Mouse (Mus musculus): ENCODE data around the gene Inhba. TPM values are rescaled to one million over a fixed set of nuclear protein-coding genes. Genes with fewer than 3 reads are reported as not detected.
A peak's percentile ranks its signal among the peaks of the same experiment; 100 is the strongest.

Inhba gene
- polyA plus RNA-seq (2014; fragmentation: Nextera tagmentation; extraction: Ambion mirVana), result 0.36 and 0.45 TPM in 2 replicates

DNA sequence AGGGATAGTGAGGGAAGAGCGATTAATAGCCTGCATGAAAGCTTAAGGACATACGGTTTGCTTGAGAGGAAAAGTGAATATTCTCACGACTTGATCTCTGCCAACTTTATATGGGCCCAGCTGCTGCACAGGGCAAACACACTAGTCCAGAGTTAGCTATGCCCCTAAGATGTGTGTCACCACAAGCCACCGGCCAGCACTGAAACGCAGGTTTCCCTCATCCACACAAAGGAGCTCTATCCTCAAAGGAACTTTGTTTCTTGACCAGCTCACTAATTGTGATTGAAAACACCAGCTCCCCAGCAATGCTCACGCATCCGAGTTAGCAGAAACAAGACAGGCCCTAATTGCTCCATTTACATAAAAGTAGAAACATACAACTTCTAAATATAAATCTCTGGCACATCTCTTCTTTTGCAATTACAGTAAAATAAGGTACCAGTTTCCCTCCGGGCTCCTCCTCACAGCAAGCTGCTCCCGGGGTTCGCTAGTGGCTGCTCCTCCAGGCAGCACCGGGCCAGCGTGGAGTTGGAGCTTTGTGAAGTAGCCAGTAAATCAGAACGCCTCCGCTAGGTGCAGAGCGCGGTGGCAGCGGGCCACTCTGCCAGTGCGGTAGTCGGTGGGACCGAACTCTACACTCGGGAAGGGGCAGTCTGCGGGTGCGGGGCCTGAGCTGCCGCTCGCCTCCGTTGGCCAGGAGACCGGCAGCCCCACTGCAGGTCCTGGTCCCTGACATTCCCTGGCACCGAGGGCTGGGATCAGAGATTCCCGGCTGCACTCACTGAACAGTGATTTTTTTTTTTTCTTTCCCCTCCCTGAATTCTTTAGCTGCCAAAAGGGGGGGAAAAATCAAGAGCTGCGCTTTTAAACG lies at the start of gene Inhba:
Gene Inhba (plus strand): TSS at position 480 of the 871 bp plus-strand sequence.
- H3K36me3 ChIP-seq (ENCODE audit: control insufficient read depth, insufficient read depth, low read length), result no peaks in the 10 kb centered on the region
- DNase-seq (peak; percentile 72), ATAC-seq (ENCODE audit: low FRiP score, low TSS enrichment) (peak; percentile 57)
- no peaks in the 10 kb centered on the region for H3K9me3 ChIP-seq (ENCODE audit: control insufficient read depth, low read length)
- peak within 1 kb of the TSS; percentile 87 for H3K4me2 ChIP-seq (ENCODE audit: low read length)
- H3K27ac ChIP-seq (replicated peaks; ENCODE audit: low read depth, low read length), result no peak within 1 kb of the TSS
- H3K4me1 ChIP-seq (ENCODE audit: control insufficient read depth, insufficient read depth, low read length), result no peaks in the 10 kb centered on the region
- peak within 1 kb of the TSS; percentile 45 for H3K4me3 ChIP-seq (replicated peaks; ENCODE audit: low read depth, low read length)
- 0 out of 2 replicates have a peak, but pooled peaks cover 3% of the 10 kb centered on the region for H3K27me3 ChIP-seq (ENCODE audit: control insufficient read depth, insufficient read depth, low read length)
- WGBS, result 7% methylated on average over 31 of the region's 31 CpGs
- H3K9ac ChIP-seq (replicated peaks; ENCODE audit: low read length), result peak within 1 kb of the TSS; percentile 48

DNA sequence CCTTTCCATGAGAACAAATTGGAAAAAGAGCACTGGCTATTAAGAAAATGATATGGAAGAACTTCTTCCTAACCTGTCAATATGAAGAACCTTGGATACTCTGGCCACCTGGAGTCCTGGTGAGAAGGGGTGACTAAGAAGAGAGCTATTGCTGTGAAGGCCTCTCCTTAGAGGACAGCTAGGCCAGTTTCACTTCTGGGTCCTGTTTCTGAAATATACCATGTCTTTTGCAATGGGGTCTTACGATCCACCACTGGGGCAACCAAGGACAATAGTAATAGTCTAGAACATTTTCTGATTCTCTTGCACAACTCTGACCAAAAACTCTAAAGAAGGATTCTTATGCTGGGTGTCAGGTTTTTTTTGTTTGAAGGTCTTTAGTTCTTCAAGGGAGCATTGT lies 35.1 kb upstream of the Inhba start:
- no peak overlapping the region for H3K9ac ChIP-seq (replicated peaks; ENCODE audit: low read length)
- ATAC-seq (ENCODE audit: low FRiP score, low TSS enrichment), result no peak
- WGBS, result 91% methylated on average over 1 of the region's 1 CpGs

GRCm38 (mm10) chr13:15979551-15979950 lies 32.1 kb upstream of the Inhba start:
- DNase-seq (no peak), ATAC-seq (ENCODE audit: low FRiP score, low TSS enrichment) (no peak)
- Histone ChIP-seq H3K27ac (replicated peaks; ENCODE audit: low read depth, low read length) (no peak overlapping the region), H3K4me1 (ENCODE audit: control insufficient read depth, insufficient read depth, low read length) (no peaks in the 10 kb centered on the region), H3K4me3 (replicated peaks; ENCODE audit: low read depth, low read length) (no peak overlapping the region), H3K9me3 (ENCODE audit: control insufficient read depth, low read length) (no peaks in the 10 kb centered on the region), H3K27me3 (ENCODE audit: control insufficient read depth, insufficient read depth, low read length) (no peaks in the 10 kb centered on the region), H3K36me3 (ENCODE audit: control insufficient read depth, insufficient read depth, low read length) (no peaks in the 10 kb centered on the region), H3K4me2 (ENCODE audit: low read length) (no peak overlapping the region), H3K9ac (replicated peaks; ENCODE audit: low read length) (no peak overlapping the region)
- 85% methylated on average over 3 of the region's 3 CpGs for whole genome bisulfite sequencing

More for the DNA sequence above, 35.1 kb upstream of the Inhba start:
- Histone ChIP-seq H3K36me3 (ENCODE audit: control insufficient read depth, insufficient read depth, low read length) (no peaks in the 10 kb centered on the region), H3K4me1 (ENCODE audit: control insufficient read depth, insufficient read depth, low read length) (no peaks in the 10 kb centered on the region), H3K4me3 (replicated peaks; ENCODE audit: low read depth, low read length) (no peak overlapping the region), H3K9me3 (ENCODE audit: control insufficient read depth, low read length) (no peaks in the 10 kb centered on the region), H3K27ac (replicated peaks; ENCODE audit: low read depth, low read length) (no peak overlapping the region), H3K27me3 (ENCODE audit: control insufficient read depth, insufficient read depth, low read length) (no peaks in the 10 kb centered on the region), H3K4me2 (ENCODE audit: low read length) (no peak overlapping the region)
- no peak for DNase-seq

DNA sequence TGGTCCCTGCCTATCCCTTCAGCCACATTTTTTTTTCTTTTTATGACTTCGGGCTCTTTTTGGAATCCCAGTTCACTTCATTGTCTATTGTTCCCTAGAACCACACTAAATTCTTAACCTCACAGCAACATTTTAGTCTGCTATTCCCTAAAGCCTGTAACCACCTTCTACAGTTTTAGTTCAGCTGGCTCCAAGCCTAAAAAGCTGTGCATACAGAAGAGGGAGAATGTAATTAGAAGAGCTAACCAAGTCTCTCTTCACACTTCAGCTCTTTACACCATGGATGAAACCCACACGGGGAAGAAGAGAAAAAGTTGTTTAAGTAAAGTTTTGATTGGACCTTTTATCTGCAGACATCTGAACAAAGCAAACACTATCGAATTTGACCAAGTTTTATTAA lies 29.6 kb upstream of the Inhba start:
- Histone ChIP-seq H3K27me3 (ENCODE audit: control insufficient read depth, insufficient read depth, low read length) (no peaks in the 10 kb centered on the region), H3K4me3 (replicated peaks; ENCODE audit: low read depth, low read length) (no peak overlapping the region)
- 77% methylated on average over 3 of the region's 3 CpGs for WGBS

GRCm38 (mm10) chr13:15985761-15986160 lies 25.9 kb upstream of the Inhba start:
- Histone ChIP-seq H3K4me3 (replicated peaks; ENCODE audit: low read depth, low read length) (no peak overlapping the region), H3K9me3 (ENCODE audit: control insufficient read depth, low read length) (no peaks in the 10 kb centered on the region), H3K27ac (replicated peaks; ENCODE audit: low read depth, low read length) (no peak overlapping the region), H3K27me3 (ENCODE audit: control insufficient read depth, insufficient read depth, low read length) (no peaks in the 10 kb centered on the region), H3K4me2 (ENCODE audit: low read length) (no peak overlapping the region), H3K9ac (replicated peaks; ENCODE audit: low read length) (no peak overlapping the region), H3K36me3 (ENCODE audit: control insufficient read depth, insufficient read depth, low read length) (no peaks in the 10 kb centered on the region), H3K4me1 (ENCODE audit: control insufficient read depth, insufficient read depth, low read length) (no peaks in the 10 kb centered on the region)
- 76% methylated on average over 2 of the region's 2 CpGs for whole genome bisulfite sequencing
- DNase-seq (peak; percentile 58), ATAC-seq (ENCODE audit: low FRiP score, low TSS enrichment) (no peak; the same call in 1 of the 2 replicates)

More for the DNA sequence above, 29.6 kb upstream of the Inhba start:
- DNase-seq, result no peak
- Histone ChIP-seq H3K36me3 (ENCODE audit: control insufficient read depth, insufficient read depth, low read length) (no peaks in the 10 kb centered on the region), H3K4me2 (ENCODE audit: low read length) (no peak overlapping the region), H3K4me1 (ENCODE audit: control insufficient read depth, insufficient read depth, low read length) (no peaks in the 10 kb centered on the region), H3K9me3 (ENCODE audit: control insufficient read depth, low read length) (no peaks in the 10 kb centered on the region), H3K9ac (replicated peaks; ENCODE audit: low read length) (no peak overlapping the region), H3K27ac (replicated peaks; ENCODE audit: low read depth, low read length) (no peak overlapping the region)
- no peak for ATAC-seq (ENCODE audit: low FRiP score, low TSS enrichment)

GRCm38 (mm10) chr13:15986172-15986571 lies 25.5 kb upstream of the Inhba start:
- Histone ChIP-seq H3K4me2 (ENCODE audit: low read length) (no peak overlapping the region), H3K36me3 (ENCODE audit: control insufficient read depth, insufficient read depth, low read length) (no peaks in the 10 kb centered on the region), H3K4me3 (replicated peaks; ENCODE audit: low read depth, low read length) (no peak overlapping the region), H3K4me1 (ENCODE audit: control insufficient read depth, insufficient read depth, low read length) (no peaks in the 10 kb centered on the region), H3K27me3 (ENCODE audit: control insufficient read depth, insufficient read depth, low read length) (no peaks in the 10 kb centered on the region), H3K9me3 (ENCODE audit: control insufficient read depth, low read length) (no peaks in the 10 kb centered on the region), H3K9ac (replicated peaks; ENCODE audit: low read length) (no peak overlapping the region), H3K27ac (replicated peaks; ENCODE audit: low read depth, low read length) (no peak overlapping the region)
- DNase-seq (no peak), ATAC-seq (ENCODE audit: low FRiP score, low TSS enrichment) (no peak)
- WGBS, result 88% methylated on average over 4 of the region's 4 CpGs

DNA sequence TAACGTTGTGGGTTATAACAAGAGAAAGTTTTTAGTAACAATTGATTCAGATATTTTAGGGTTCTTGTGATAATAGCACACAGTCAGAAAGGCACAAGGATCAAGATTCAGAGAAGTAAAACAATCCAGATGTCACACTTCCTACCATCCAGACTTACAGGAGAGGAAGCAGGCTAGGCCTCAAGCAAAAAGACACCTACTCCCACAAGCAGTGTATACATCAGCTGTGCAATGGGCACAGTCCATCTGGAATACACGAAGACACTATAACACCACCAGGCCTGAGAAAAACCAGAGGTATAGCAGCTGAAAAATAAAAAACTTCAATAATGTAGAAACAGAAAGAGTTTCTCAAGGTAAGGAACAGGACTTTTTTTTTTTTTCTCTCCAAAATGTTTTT lies 16.3 kb upstream of the Inhba start:
- DNase-seq (no peak), ATAC-seq (ENCODE audit: low FRiP score, low TSS enrichment) (no peak)
- H3K27me3 ChIP-seq (ENCODE audit: control insufficient read depth, insufficient read depth, low read length), result no peaks in the 10 kb centered on the region
- no peaks in the 10 kb centered on the region for H3K9me3 ChIP-seq (ENCODE audit: control insufficient read depth, low read length)
- no peak overlapping the region for H3K27ac ChIP-seq (replicated peaks; ENCODE audit: low read depth, low read length)
- H3K9ac ChIP-seq (replicated peaks; ENCODE audit: low read length), result no peak overlapping the region
- 80% methylated on average over 2 of the region's 2 CpGs for WGBS
- H3K4me2 ChIP-seq (ENCODE audit: low read length), result no peak overlapping the region
- H3K4me3 ChIP-seq (replicated peaks; ENCODE audit: low read depth, low read length), result no peak overlapping the region
- no peaks in the 10 kb centered on the region for H3K4me1 ChIP-seq (ENCODE audit: control insufficient read depth, insufficient read depth, low read length)
- H3K36me3 ChIP-seq (ENCODE audit: control insufficient read depth, insufficient read depth, low read length), result no peaks in the 10 kb centered on the region

DNA sequence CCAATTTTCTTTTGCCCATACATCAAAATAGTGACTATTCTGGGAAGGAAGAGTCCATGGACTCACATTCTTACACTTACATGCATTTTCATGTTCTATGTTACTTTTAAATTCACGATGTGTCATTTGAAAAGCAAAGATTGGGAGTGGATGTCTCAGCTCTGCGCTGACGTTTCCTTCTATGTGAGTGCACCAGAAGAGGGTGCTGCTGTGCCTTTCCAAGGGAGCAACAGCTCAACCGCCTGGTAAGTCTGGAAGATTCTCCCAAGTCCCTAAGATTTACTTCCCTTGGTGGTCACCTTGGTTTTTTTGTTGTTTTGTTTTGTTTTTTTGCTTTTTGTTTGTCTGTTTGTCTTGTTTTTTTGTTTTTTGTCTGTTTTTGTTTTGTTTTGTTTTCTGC lies 6.1 kb upstream of the Inhba start:
- Histone ChIP-seq H3K9me3 (ENCODE audit: control insufficient read depth, low read length) (no peaks in the 10 kb centered on the region), H3K4me2 (ENCODE audit: low read length) (no peak overlapping the region), H3K27me3 (ENCODE audit: control insufficient read depth, insufficient read depth, low read length) (no peaks in the 10 kb centered on the region), H3K27ac (replicated peaks; ENCODE audit: low read depth, low read length) (no peak overlapping the region), H3K4me1 (ENCODE audit: control insufficient read depth, insufficient read depth, low read length) (no peaks in the 10 kb centered on the region), H3K36me3 (ENCODE audit: control insufficient read depth, insufficient read depth, low read length) (no peaks in the 10 kb centered on the region), H3K9ac (replicated peaks; ENCODE audit: low read length) (no peak overlapping the region), H3K4me3 (replicated peaks; ENCODE audit: low read depth, low read length) (no peak overlapping the region)
- ATAC-seq (ENCODE audit: low FRiP score, low TSS enrichment) (no peak), DNase-seq (peak; percentile 85)
- 10% methylated on average over 4 of the region's 4 CpGs for WGBS

DNA sequence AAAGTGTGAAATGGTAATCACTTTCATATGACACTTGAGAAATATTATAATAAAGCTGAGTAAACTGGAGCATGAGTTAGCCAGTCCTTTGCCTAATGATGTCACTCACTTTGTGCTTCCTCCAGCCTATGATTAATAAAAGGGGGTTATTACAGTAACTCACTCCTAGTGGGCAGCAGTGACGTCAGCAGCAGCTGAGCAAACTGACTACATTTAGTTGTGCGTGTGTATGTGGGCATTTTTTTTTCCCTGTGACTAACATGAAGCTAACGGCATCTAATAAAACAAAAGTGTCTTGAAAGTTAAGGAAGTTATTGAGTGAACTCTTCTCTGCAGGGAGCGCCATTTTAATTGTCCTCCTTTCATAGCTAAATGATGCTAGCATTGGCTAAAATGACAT lies 3.9 kb upstream of the Inhba start:
- DNase-seq (no peak), ATAC-seq (ENCODE audit: low FRiP score, low TSS enrichment) (no peak)
- Histone ChIP-seq H3K27ac (replicated peaks; ENCODE audit: low read depth, low read length) (no peak overlapping the region), H3K4me1 (ENCODE audit: control insufficient read depth, insufficient read depth, low read length) (no peaks in the 10 kb centered on the region), H3K4me3 (replicated peaks; ENCODE audit: low read depth, low read length) (no peak overlapping the region), H3K9me3 (ENCODE audit: control insufficient read depth, low read length) (no peaks in the 10 kb centered on the region), H3K27me3 (ENCODE audit: control insufficient read depth, insufficient read depth, low read length) (0 out of 2 replicates have a peak, but pooled peaks cover 3% of the 10 kb centered on the region), H3K9ac (replicated peaks; ENCODE audit: low read length) (no peak overlapping the region), H3K4me2 (ENCODE audit: low read length) (no peak overlapping the region), H3K36me3 (ENCODE audit: control insufficient read depth, insufficient read depth, low read length) (no peaks in the 10 kb centered on the region)
- WGBS, result 78% methylated on average over 4 of the region's 4 CpGs

Measured in midbrain, embryonic 14.5 days (tissue).